19 mouse cellular contexts compared by ENCODE assay signal in genomic region chr6:99038977-99039376, GRCm38 (mm10).
"Had no signal": no experiment of that assay in that cellular context is flagged by ENCODE, and none has a peak within 500 bp of the region (broad histone marks: within the 10 kb centered on the region; RNA-seq: fewer than 3 reads in every experiment).

No protein-coding gene starts in this region.

- ATAC-seq: midbrain, embryonic 16.5 days had no signal

- H3K27me3 ChIP-seq: midbrain, embryonic 12.5 days; neural tube, embryonic 13.5 days; neural tube, embryonic 15.5 days had no signal

- H3K36me3 ChIP-seq: midbrain, embryonic 10.5 days; neural tube, embryonic 13.5 days; neural tube, embryonic 15.5 days had no signal

- H3K9ac ChIP-seq: lung, embryonic 14.5 days; midbrain, embryonic 12.5 days; neural tube, embryonic 13.5 days; neural tube, embryonic 15.5 days had no signal

- H3K4me3 ChIP-seq: midbrain, embryonic 10.5 days; midbrain, embryonic 12.5 days; myocyte; neural tube, embryonic 13.5 days; neural tube, embryonic 15.5 days had no signal

- H3K4me2 ChIP-seq: lung, embryonic 14.5 days; midbrain, embryonic 12.5 days; neural tube, embryonic 13.5 days; neural tube, embryonic 15.5 days had no signal

- H3K9me3 ChIP-seq: midbrain, embryonic 10.5 days; midbrain, embryonic 12.5 days; neural tube, embryonic 13.5 days; neural tube, embryonic 15.5 days had no signal

- DNase-seq: lung, adult 18-20 months; lung, embryonic 14.5 days; lung, postnatal 10 days; lung, postnatal 4 days; midbrain, embryonic 14.5 days; retina, postnatal 1 day; right cerebral cortex, adult 18-20 months; right cerebral cortex, postnatal 25 days; right cerebral cortex, postnatal 4 days; spleen, adult 18-20 months; thymus, adult 18-20 months; thymus, postnatal 14 days; thymus, postnatal 36 days had no signal

- H3K27ac ChIP-seq: midbrain, embryonic 10.5 days; midbrain, embryonic 12.5 days; neural tube, embryonic 13.5 days; neural tube, embryonic 15.5 days had no signal
